Mouse (Mus musculus): Measurements from ENCODE around the gene Mtr. TPM values are rescaled to one million over a fixed set of nuclear protein-coding genes. Genes with fewer than 3 reads are reported as not detected.

Gene Mtr
- 55.9 and 58.5 TPM in 2 replicates for total RNA-seq (2014; fragmentation: Nextera tagmentation)
- total RNA-seq (2017): 39.1 and 48.7 TPM in 2 replicates
- polyA plus RNA-seq (2012): 17.8 and 26.4 TPM in 2 replicates

DNA sequence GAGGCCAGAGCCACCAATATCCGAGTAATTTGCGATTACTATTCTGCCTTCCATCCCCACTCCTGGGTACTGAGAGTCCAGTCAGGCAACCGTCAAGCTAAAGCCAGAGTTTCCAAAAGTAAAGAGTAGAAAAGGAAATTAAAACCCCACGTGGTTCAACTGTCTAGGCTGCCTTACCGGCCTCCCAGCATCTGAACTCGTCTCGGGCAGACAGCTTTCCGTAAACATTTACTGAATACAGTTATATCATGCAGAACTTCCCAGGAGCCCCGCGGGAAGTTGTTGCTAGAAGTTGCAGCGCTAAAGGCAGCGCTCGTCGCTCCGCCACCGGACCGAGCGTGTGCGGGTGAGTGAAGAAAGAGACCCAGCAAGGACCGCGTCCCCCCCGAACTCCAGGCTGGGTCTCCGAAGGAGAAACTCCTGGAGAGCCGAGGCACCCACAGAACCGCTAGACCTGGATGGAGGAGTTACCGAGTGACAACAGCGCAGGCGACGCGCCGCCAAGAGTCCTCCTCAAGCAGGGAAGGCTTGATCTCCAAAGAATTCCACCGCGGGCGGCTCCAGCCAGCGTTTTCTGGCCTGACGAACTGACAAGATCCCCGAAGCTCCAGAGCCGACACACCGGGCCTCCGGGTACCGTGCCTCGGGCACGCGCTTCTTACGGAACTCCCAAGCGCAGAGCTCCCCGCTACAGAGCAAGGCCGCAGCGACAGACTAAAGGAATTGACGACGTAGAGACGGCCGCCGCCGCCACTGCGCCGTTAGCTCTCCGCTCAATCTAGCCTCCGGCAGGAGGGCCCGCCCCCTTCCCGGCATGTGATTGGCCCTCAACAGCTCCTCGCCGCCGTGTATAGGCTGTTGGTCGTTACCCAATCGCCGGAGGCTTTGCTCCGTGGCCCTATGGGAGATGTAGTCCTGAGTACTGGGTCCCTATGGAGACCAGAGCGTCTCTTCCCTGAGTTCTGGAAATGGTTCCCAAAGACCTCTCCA is at the start of gene Mtr:
Gene Mtr (minus strand): TSS at position 723 of the 990 bp plus-strand sequence.
- ATAC-seq (ENCODE audit: extremely low read depth, insufficient number of reproducible peaks, low FRiP score, poor library complexity, severe bottlenecking) (peak; percentile 99), DNase-seq (ENCODE audit: low spot score) (peak; percentile 95)
- Histone ChIP-seq H3K4me3 (ENCODE audit: low read depth, low read length) (peak within 1 kb of the TSS; percentile 85), H3K27me3 (ENCODE audit: insufficient read depth, low read length) (no peaks in the 10 kb centered on the region), H3K4me1 (ENCODE audit: insufficient read depth, low read depth, low read length) (peaks cover 28% of the 10 kb centered on the region), H3K9me3 (replicated peaks) (peaks cover 13% of the 10 kb centered on the region), H3K36me3 (replicated peaks) (peaks cover 22% of the 10 kb centered on the region)
- TF ChIP-seq CTCF (IDR thresholded peaks at IDR 0.05; ENCODE audit: low read depth, low read length) (no peak), POLR2AphosphoS5 (IDR thresholded peaks at IDR 0.05; ENCODE audit: insufficient replicate concordance, low read depth, low read length) (no peak), GATA2 (IDR thresholded peaks at IDR 0.05; ENCODE audit: borderline replicate concordance, low read depth, low read length) (no peak), TAL1 (conservative IDR thresholded peaks at IDR 0.05; ENCODE audit: low read depth, low read length) (no peak), GATA1 (IDR thresholded peaks at IDR 0.05; ENCODE audit: borderline replicate concordance, low read length) (no peak)

GRCm38 (mm10) chr13:12307286-12307685 is 49.4 kb upstream of the Mtr start:
- ATAC-seq (ENCODE audit: extremely low read depth, insufficient number of reproducible peaks, low FRiP score, poor library complexity, severe bottlenecking) (no peak), DNase-seq (ENCODE audit: low spot score) (no peak)
- Histone ChIP-seq H3K4me1 (ENCODE audit: insufficient read depth, low read depth, low read length) (no peaks in the 10 kb centered on the region), H3K9me3 (replicated peaks) (no peaks in the 10 kb centered on the region), H3K36me3 (replicated peaks) (no peaks in the 10 kb centered on the region), H3K27me3 (ENCODE audit: insufficient read depth, low read length) (peaks cover 4% of the 10 kb centered on the region; the same call in 1 of the 2 replicates), H3K4me3 (ENCODE audit: low read depth, low read length) (no peak overlapping the region)
- TF ChIP-seq GATA2 (IDR thresholded peaks at IDR 0.05; ENCODE audit: borderline replicate concordance, low read depth, low read length): no peak

DNA sequence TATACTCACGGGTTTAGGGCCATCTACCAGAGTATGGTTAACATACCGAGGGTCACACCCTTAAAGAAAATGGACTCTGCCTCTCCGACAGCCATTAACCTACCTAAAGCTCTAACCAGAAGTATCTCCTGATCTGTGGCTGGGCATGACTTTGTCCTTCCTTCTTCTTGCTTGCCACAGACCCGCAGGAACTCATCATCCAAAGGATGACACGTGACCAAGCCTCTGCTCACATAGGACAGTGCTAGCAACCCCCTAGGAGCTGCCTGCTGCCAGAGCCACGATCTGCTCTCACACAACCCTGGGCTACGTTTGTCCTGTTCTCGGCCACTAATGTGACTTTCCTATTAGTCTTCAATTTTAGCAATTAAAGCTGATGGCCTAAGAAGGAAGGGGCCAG is 47.6 kb upstream of the Mtr start:
- TF ChIP-seq POLR2AphosphoS5 (IDR thresholded peaks at IDR 0.05; ENCODE audit: insufficient replicate concordance, low read depth, low read length) (no peak), GATA2 (IDR thresholded peaks at IDR 0.05; ENCODE audit: borderline replicate concordance, low read depth, low read length) (no peak), CTCF (IDR thresholded peaks at IDR 0.05; ENCODE audit: low read depth, low read length) (no peak), TAL1 (conservative IDR thresholded peaks at IDR 0.05; ENCODE audit: low read depth, low read length) (no peak), GATA1 (IDR thresholded peaks at IDR 0.05; ENCODE audit: borderline replicate concordance, low read length) (no peak)
- no peak overlapping the region for H3K4me3 ChIP-seq (ENCODE audit: low read depth, low read length)

DNA sequence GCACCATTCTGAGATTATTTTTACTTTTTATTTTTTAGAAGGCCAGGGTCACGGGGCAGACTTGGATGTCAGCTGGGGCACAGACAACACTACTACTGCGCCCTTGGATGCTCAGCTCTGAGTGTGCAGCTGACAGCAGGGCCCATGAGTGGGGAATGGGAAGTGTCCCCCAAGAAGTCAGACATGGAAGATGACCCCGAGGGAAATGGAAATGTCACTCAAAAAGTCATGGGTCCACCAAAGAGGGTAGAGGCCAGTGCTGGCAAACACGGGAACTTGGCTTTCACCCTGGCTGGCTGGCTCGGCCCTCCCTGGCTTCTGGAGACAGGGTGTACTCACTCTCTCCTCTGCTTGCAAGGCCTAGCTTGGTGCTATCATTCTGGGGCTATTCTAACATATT is 47.1 kb upstream of the Mtr start:
- no peak for TF ChIP-seq GATA2 (IDR thresholded peaks at IDR 0.05; ENCODE audit: borderline replicate concordance, low read depth, low read length)
- TF ChIP-seq TAL1 (conservative IDR thresholded peaks at IDR 0.05; ENCODE audit: low read depth, low read length): no peak
- TF ChIP-seq POLR2AphosphoS5 (IDR thresholded peaks at IDR 0.05; ENCODE audit: insufficient replicate concordance, low read depth, low read length): no peak
- TF ChIP-seq CTCF (IDR thresholded peaks at IDR 0.05; ENCODE audit: low read depth, low read length): no peak
- TF ChIP-seq GATA1 (IDR thresholded peaks at IDR 0.05; ENCODE audit: borderline replicate concordance, low read length): no peak
- no peak for DNase-seq (ENCODE audit: low spot score)
- Histone ChIP-seq H3K27me3 (ENCODE audit: insufficient read depth, low read length) (peaks cover 4% of the 10 kb centered on the region), H3K36me3 (replicated peaks) (no peaks in the 10 kb centered on the region), H3K4me3 (ENCODE audit: low read depth, low read length) (no peak overlapping the region), H3K4me1 (ENCODE audit: insufficient read depth, low read depth, low read length) (no peaks in the 10 kb centered on the region), H3K9me3 (replicated peaks) (no peaks in the 10 kb centered on the region)
- ATAC-seq (ENCODE audit: extremely low read depth, insufficient number of reproducible peaks, low FRiP score, poor library complexity, severe bottlenecking): no peak

More for the DNA sequence above, 47.6 kb upstream of the Mtr start:
- H3K36me3 ChIP-seq (replicated peaks): no peaks in the 10 kb centered on the region
- no peaks in the 10 kb centered on the region for H3K9me3 ChIP-seq (replicated peaks)
- no peaks in the 10 kb centered on the region for H3K4me1 ChIP-seq (ENCODE audit: insufficient read depth, low read depth, low read length)
- DNase-seq (ENCODE audit: low spot score) (no peak), ATAC-seq (ENCODE audit: extremely low read depth, insufficient number of reproducible peaks, low FRiP score, poor library complexity, severe bottlenecking) (no peak)
- H3K27me3 ChIP-seq (ENCODE audit: insufficient read depth, low read length): peaks cover 4% of the 10 kb centered on the region

DNA sequence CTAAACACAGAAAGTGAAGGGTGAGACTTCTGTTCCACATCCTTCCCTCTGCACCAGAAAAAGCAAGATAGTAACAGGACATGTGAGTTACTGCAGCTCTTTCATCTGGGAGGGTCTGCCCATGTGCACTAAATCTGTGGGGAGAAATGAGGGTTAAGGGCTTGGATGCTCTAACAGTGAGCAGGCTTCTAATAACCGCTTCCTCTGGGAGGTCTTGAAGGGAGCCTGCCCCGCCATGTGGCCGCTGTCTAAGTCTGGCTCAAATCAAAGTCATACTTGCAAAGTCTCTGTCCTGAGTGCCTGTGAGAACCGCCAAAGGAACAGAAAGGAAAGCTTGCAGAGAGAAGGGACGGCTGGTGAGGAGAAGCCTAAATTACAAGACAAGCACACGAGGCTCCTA is 39.9 kb upstream of the Mtr start:
- H3K4me3 ChIP-seq (ENCODE audit: low read depth, low read length): no peak overlapping the region
- ATAC-seq (ENCODE audit: extremely low read depth, insufficient number of reproducible peaks, low FRiP score, poor library complexity, severe bottlenecking) (no peak), DNase-seq (ENCODE audit: low spot score) (no peak)
- H3K36me3 ChIP-seq (replicated peaks): no peaks in the 10 kb centered on the region
- TF ChIP-seq POLR2AphosphoS5 (IDR thresholded peaks at IDR 0.05; ENCODE audit: insufficient replicate concordance, low read depth, low read length): no peak
- no peak for TF ChIP-seq CTCF (IDR thresholded peaks at IDR 0.05; ENCODE audit: low read depth, low read length)
- TF ChIP-seq GATA1 (IDR thresholded peaks at IDR 0.05; ENCODE audit: borderline replicate concordance, low read length): no peak
- no peak for TF ChIP-seq TAL1 (conservative IDR thresholded peaks at IDR 0.05; ENCODE audit: low read depth, low read length)
- TF ChIP-seq GATA2 (IDR thresholded peaks at IDR 0.05; ENCODE audit: borderline replicate concordance, low read depth, low read length): no peak
- H3K27me3 ChIP-seq (ENCODE audit: insufficient read depth, low read length): peaks cover 13% of the 10 kb centered on the region
- H3K4me1 ChIP-seq (ENCODE audit: insufficient read depth, low read depth, low read length): no peaks in the 10 kb centered on the region
- H3K9me3 ChIP-seq (replicated peaks): no peaks in the 10 kb centered on the region

DNA sequence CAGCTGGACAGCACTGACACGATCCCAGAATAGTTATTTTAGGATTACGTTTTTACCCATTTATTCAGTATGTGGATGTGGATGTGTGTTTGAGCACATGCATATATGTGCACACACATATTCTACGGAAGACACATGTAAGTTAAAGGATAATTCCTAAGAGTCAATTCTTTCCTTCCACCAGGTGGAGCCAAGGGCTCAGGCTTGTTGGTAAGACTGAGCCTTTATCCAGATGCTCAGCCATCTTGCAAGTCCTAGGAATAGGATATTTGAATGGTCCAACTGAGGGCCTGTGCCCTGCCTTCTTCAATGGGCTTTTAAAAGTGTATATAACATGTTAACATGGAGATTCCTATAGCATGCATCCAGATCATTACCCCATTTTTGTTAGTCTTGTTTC is 38.8 kb upstream of the Mtr start:
- H3K4me3 ChIP-seq (ENCODE audit: low read depth, low read length): no peak overlapping the region
- no peaks in the 10 kb centered on the region for H3K4me1 ChIP-seq (ENCODE audit: insufficient read depth, low read depth, low read length)
- ATAC-seq (ENCODE audit: extremely low read depth, insufficient number of reproducible peaks, low FRiP score, poor library complexity, severe bottlenecking) (no peak), DNase-seq (ENCODE audit: low spot score) (no peak)
- no peaks in the 10 kb centered on the region for H3K9me3 ChIP-seq (replicated peaks)
- TF ChIP-seq TAL1 (conservative IDR thresholded peaks at IDR 0.05; ENCODE audit: low read depth, low read length): no peak
- no peak for TF ChIP-seq GATA2 (IDR thresholded peaks at IDR 0.05; ENCODE audit: borderline replicate concordance, low read depth, low read length)
- no peak for TF ChIP-seq CTCF (IDR thresholded peaks at IDR 0.05; ENCODE audit: low read depth, low read length)
- TF ChIP-seq GATA1 (IDR thresholded peaks at IDR 0.05; ENCODE audit: borderline replicate concordance, low read length): no peak
- no peak for TF ChIP-seq POLR2AphosphoS5 (IDR thresholded peaks at IDR 0.05; ENCODE audit: insufficient replicate concordance, low read depth, low read length)
- H3K27me3 ChIP-seq (ENCODE audit: insufficient read depth, low read length): peaks cover 15% of the 10 kb centered on the region
- H3K36me3 ChIP-seq (replicated peaks): no peaks in the 10 kb centered on the region
